Mouse (Mus musculus) heart, postnatal 0 days (tissue): ENCODE results near the gene Tmem135.

Experiments
- CTCF ChIP-seq: IDR thresholded peaks from 2 replicates; pipeline ENCODE4 v1.5.1; 2016; ENCODE audit warnings: antibody characterized with exemption, control low read depth, low read depth
- EP300 ChIP-seq: IDR thresholded peaks from 2 replicates; pipeline ENCODE4 v1.6.1; 2016; ENCODE audit warnings: antibody characterized with exemption, low read depth

GRCm38 (mm10) chr7:89429326-89429725 lies 25.3 kb upstream of the Tmem135 start:
- no peak for TF ChIP-seq CTCF
- no peak for TF ChIP-seq EP300
